ENCODE assay signal across 7 mouse cellular contexts in the genomic region with DNA sequence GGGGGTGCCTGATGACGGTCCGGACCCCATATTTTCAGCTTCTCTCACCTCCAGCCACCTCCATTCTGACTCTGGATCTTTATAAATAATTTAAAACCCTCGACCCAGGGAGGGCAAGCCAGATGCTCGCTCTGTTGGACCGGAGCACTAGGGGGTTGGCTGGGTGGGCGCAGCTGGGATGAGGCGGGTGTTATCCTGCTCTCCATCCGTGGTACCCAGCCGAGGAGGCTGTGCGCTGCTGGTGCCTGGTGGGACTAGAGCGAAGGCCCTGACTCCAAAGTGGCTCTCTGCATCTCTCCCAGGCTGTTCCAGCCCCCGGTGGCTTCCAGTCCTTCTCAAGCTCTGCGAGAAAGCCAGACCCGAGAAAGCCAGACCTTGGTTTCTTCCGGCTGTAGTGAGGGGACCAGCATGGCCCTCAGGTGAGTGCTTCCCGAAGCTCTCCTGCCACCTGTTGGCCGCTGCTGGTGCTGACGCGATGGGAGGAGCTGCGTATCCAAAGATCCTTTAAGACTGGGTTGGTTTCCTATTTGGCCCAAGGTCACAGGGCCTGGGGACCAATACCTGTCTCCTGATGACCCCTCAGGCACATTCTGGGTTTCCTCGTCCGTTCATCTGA.
DNase-seq lines count a peak whose midpoint lies in the region; ATAC-seq lines count a peak whose summit lies in the region.

No protein-coding gene starts in this region.

- DNase-seq in adipocyte (ENCODE audit: low spot score) = peak; percentile 54
- DNase-seq in cerebellum, postnatal 14 days = peak; percentile 82 to 89
- peak; percentile 24 to 46 for DNase-seq in frontal cortex, postnatal 14 days (ENCODE audit: low spot score in 2 of 2)
- DNase-seq in intestine, embryonic 14.5 days (ENCODE audit: low spot score) = peak; percentile 93
- peak; percentile 55 to 73 for DNase-seq in left cerebral cortex, postnatal 14 days (ENCODE audit: low spot score in 2 of 2)
- DNase-seq in midbrain, embryonic 11.5 days (ENCODE audit: low spot score, missing footprints) = peak; percentile 98
- DNase-seq in splenic B cell, adult 2 months (ENCODE audit: low read depth, low spot score) = peak; percentile 21

- ATAC-seq in intestine, embryonic 14.5 days (replicated peaks; ENCODE audit: low FRiP score, low TSS enrichment, low read depth) = peak; percentile 77
- peak; percentile 79 for ATAC-seq in midbrain, embryonic 11.5 days (ENCODE audit: low FRiP score)

- H3K27me3 ChIP-seq in intestine, embryonic 14.5 days (replicated peaks; ENCODE audit: control insufficient read depth, insufficient read depth, low read length) = peaks cover 78% of the 10 kb centered on the region
- peaks cover 10% of the 10 kb centered on the region for H3K27me3 ChIP-seq in midbrain, embryonic 11.5 days (ENCODE audit: control insufficient read depth, insufficient read depth, low read length)
- H3K27me3 ChIP-seq in splenic B cell, adult 2 months (ENCODE audit: control insufficient read depth, insufficient read depth, low read length, poor library complexity, severe bottlenecking) = no peaks in the 10 kb centered on the region

- no peaks in the 10 kb centered on the region for H3K36me3 ChIP-seq in intestine, embryonic 14.5 days (ENCODE audit: control insufficient read depth, insufficient read depth, low read length)
- no peaks in the 10 kb centered on the region for H3K36me3 ChIP-seq in midbrain, embryonic 11.5 days (ENCODE audit: control insufficient read depth, insufficient read depth, low read length)
- no peaks in the 10 kb centered on the region for H3K36me3 ChIP-seq in splenic B cell, adult 2 months (ENCODE audit: control insufficient read depth, insufficient read depth, low read length, poor library complexity, severe bottlenecking)

- 0 out of 2 replicates have a peak overlapping the region, but pooled peaks have one; percentile 8 for H3K4me3 ChIP-seq in intestine, embryonic 14.5 days (ENCODE audit: low read depth, low read length)
- H3K4me3 ChIP-seq in midbrain, embryonic 11.5 days (ENCODE audit: low read depth, low read length) = peak overlapping the region; percentile 21

- no peak overlapping the region for H3K9ac ChIP-seq in intestine, embryonic 14.5 days (ENCODE audit: low read length)
- no peak overlapping the region for H3K9ac ChIP-seq in midbrain, embryonic 11.5 days (ENCODE audit: low read length)

- intact Hi-C loops in left cerebral cortex, postnatal 14 days (cut with DNase I) = loop anchor here (2.0 kb wide), 1 partner anchor 136 kb away; no protein-coding TSS in a partner anchor

- WGBS in intestine, embryonic 14.5 days = 8% methylated on average over 22 of the region's 22 CpGs
- WGBS in midbrain, embryonic 11.5 days = 5% methylated on average over 22 of the region's 22 CpGs

- H3K9me3 ChIP-seq in intestine, embryonic 14.5 days (ENCODE audit: control insufficient read depth, low read length) = no peaks in the 10 kb centered on the region
- H3K9me3 ChIP-seq in midbrain, embryonic 11.5 days (ENCODE audit: control insufficient read depth, low read length) = no peaks in the 10 kb centered on the region

- H3K4me2 ChIP-seq in intestine, embryonic 14.5 days (ENCODE audit: low read length) = peak overlapping the region; percentile 36
- peak overlapping the region; percentile 49 for H3K4me2 ChIP-seq in midbrain, embryonic 11.5 days

- H3K4me1 ChIP-seq in intestine, embryonic 14.5 days (replicated peaks; ENCODE audit: control insufficient read depth, insufficient read depth, low read length) = 0 out of 2 replicates have a peak, but pooled peaks cover 4% of the 10 kb centered on the region
- peaks cover 11% of the 10 kb centered on the region for H3K4me1 ChIP-seq in midbrain, embryonic 11.5 days (ENCODE audit: control insufficient read depth, insufficient read depth, low read length)

- H3K27ac ChIP-seq in intestine, embryonic 14.5 days (ENCODE audit: low read depth) = no peak overlapping the region
- no peak overlapping the region for H3K27ac ChIP-seq in midbrain, embryonic 11.5 days (ENCODE audit: low read depth, low read length)

Comparison
In these comparisons a context has a peak if more than half of its experiments do, and no peak if none do; other contexts are left out.
1. DNase-seq: peak in every context shown above with its lines; median percentile 98 in midbrain, embryonic 11.5 days; 93 in intestine, embryonic 14.5 days; 86 in cerebellum, postnatal 14 days; 64 in left cerebral cortex, postnatal 14 days; 54 in adipocyte; 35 in frontal cortex, postnatal 14 days; 21 in splenic B cell, adult 2 months.